Mouse (Mus musculus) limb, embryonic 11.5 days (tissue): ENCODE measurements around the gene Gpsm2. TPM values are rescaled to one million over a fixed set of nuclear protein-coding genes. Genes with fewer than 3 reads are reported as not detected.
"Not testable (repeated sequence)": the region's sequence is repeated elsewhere in the genome, so short reads cannot be mapped to it uniquely, and the experiment has no call there.

ENCODE experiments used
- ATAC-seq: fragments of 200-750 bp; cut with Nextera tagmentation; 2 replicates; pipeline ENCODE4 v1.8.0; 2017; ENCODE audit warnings: low read depth; ENCODE audit not compliant: insufficient number of reproducible peaks, low FRiP score, low TSS enrichment
- DNase-seq: peaks from one replicate; pipeline ENCODE4 v3.0.0-alpha.2; 2015; ENCODE audit warnings: low spot score
- H3K27ac ChIP-seq: fragments of 300-500 bp; sonication (generic); replicated peaks from 2 replicates; pipeline ENCODE4 v1.5.1; 2014; ENCODE audit warnings: low read depth, mild to moderate bottlenecking, low read length
- H3K27me3 ChIP-seq: fragments of 300-500 bp; sonication (generic); 2 replicates; pipeline ENCODE4 v1.6.1; 2014; ENCODE audit warnings: mild to moderate bottlenecking, low read length, mixed read lengths; ENCODE audit not compliant: control insufficient read depth, insufficient read depth
- H3K36me3 ChIP-seq: fragments of 300-500 bp; sonication (generic); 2 replicates; pipeline ENCODE4 v1.6.1; 2014; ENCODE audit warnings: mild to moderate bottlenecking, low read length, moderate library complexity, mixed read lengths; ENCODE audit not compliant: control insufficient read depth, insufficient read depth
- H3K4me1 ChIP-seq: fragments of 300-500 bp; sonication (generic); 2 replicates; pipeline ENCODE4 v1.6.1; 2014; ENCODE audit warnings: low read length, mixed read lengths; ENCODE audit not compliant: control insufficient read depth, insufficient read depth
- H3K4me2 ChIP-seq: fragments of 300-500 bp; sonication (generic); 2 replicates; pipeline ENCODE4 v1.6.1; 2014; ENCODE audit warnings: low read depth, mild to moderate bottlenecking, moderate library complexity; ENCODE audit not compliant: severe bottlenecking
- H3K4me3 ChIP-seq: fragments of 300-500 bp; sonication (generic); 2 replicates; pipeline ENCODE4 v1.5.1; 2014; ENCODE audit warnings: low read depth, low read length
- H3K9ac ChIP-seq: fragments of 300-500 bp; sonication (generic); 2 replicates; pipeline ENCODE4 v1.6.1; 2014; ENCODE audit warnings: mild to moderate bottlenecking, low read length
- H3K9me3 ChIP-seq: fragments of 300-500 bp; sonication (generic); 2 replicates; pipeline ENCODE4 v1.6.1; 2016; ENCODE audit warnings: low read length; ENCODE audit not compliant: control insufficient read depth
- WGBS: fragments of 180-500 bp; shearing (Covaris S2); extraction: QIAGEN DNeasy Blood & Tissue Kit; methylation state at CpG from one replicate; pipeline ENCODE4 v1.1.7; 2014; 5-methylcytosine and 5-hydroxymethylcytosine counted together
- polyA plus RNA-seq: library from polyadenylated mRNA; unstranded; fragments of >200 nt; fragmentation: Nextera tagmentation; extraction: Ambion mirVana; gene quantifications from 2 replicates; pipeline ENCODE4 v1.2.1, GENCODE M21; 2014

The Gpsm2 gene
- polyA plus RNA-seq, 1 experiment from 2014 or later, result 95.4 TPM

DNA sequence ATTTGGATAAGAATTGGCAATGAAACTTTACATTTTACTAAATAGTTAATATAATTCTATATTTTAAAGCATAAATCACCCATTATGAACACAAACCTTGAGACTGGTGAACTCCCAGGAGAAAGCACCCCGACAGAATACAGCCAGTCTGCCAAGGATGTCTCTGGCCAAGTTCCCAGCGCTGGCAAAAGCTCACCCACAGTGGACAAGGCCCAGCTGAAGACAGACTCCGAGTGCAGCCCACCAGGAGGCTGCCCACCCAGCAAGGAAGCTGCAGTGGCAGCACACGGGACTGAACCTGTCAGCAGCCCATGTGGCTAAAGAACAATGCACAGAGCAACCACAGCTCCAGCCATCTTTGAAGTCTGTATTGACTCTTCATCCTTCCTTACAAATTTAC lies 45.5 kb downstream of the Gpsm2 start:
- Histone ChIP-seq H3K4me1 (no peaks in the 10 kb centered on the region), H3K27me3 (no peaks in the 10 kb centered on the region), H3K9me3 (no peaks in the 10 kb centered on the region), H3K4me3 (no peak overlapping the region), H3K9ac (no peak overlapping the region), H3K27ac (no peak overlapping the region), H3K4me2 (no peak overlapping the region), H3K36me3 (peaks cover 21% of the 10 kb centered on the region; the same call in 1 of the 2 replicates)
- 83% methylated on average over 4 of the region's 4 CpGs for WGBS
- DNase-seq (no peak), ATAC-seq (no peak)

DNA sequence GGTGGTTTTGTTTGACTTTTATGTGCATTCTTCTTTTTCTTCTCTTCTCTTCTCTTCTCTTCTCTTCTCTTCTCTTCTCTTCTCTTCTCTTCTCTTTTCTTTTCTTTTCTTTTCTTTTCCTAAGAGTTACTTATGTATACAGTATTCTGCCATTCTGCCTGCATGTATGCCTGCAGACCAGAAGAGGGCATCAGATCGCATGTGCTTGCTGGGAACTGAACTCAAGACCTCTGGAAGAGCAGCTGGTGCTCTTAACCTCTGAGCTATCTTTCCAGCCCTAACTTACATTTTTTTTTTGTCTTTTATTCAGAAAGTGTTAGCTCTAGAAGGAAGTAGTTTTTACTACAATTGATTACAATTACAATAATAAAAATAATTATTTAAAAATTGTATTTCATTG lies 61.2 kb downstream of the Gpsm2 start:
- 71% methylated on average over 1 of the region's 1 CpGs for WGBS
- Histone ChIP-seq H3K9ac (no peak overlapping the region), H3K4me3 (no peak overlapping the region), H3K27me3 (no peaks in the 10 kb centered on the region), H3K4me1 (no peaks in the 10 kb centered on the region), H3K4me2 (no peak overlapping the region), H3K9me3 (no peaks in the 10 kb centered on the region), H3K27ac (no peak overlapping the region), H3K36me3 (peaks cover 13% of the 10 kb centered on the region)
- ATAC-seq, result no peak
- DNase-seq, result no peak

DNA sequence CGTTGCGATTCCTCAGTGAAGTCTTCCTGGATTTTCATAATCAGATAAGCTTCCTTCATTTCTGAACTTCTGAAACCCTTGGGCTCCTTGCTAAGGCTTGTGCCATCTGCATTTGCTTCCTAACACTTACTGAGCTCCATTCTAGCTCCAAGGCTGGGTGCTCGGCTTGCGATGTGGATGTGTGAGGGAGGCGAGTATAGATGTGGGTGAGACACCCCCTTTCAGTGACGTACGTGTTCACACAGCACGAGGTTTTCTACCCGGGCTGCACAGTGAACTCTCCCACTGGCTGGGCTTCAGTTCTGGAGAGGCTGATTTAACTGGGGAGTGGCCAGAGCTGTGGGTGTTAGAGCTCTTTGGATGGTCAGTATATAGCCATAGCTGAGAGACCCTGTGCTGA lies 63.5 kb downstream of the Gpsm2 start:
- H3K27me3 ChIP-seq, result no peaks in the 10 kb centered on the region

GRCm38 (mm10) chr3:108655486-108655885 lies 66.6 kb downstream of the Gpsm2 start:
- DNase-seq, result no peak
- Histone ChIP-seq H3K9me3 (no peaks in the 10 kb centered on the region), H3K9ac (no peak overlapping the region), H3K4me2 (no peak overlapping the region; the same call in 1 of the 2 replicates), H3K27ac (no peak overlapping the region), H3K36me3 (no peaks in the 10 kb centered on the region), H3K27me3 (no peaks in the 10 kb centered on the region), H3K4me3 (no peak overlapping the region), H3K4me1 (0 out of 2 replicates have a peak, but pooled peaks cover 4% of the 10 kb centered on the region)
- 89% methylated on average over 7 of the region's 7 CpGs for WGBS
- no peak for ATAC-seq

More for the DNA sequence above, 63.5 kb downstream of the Gpsm2 start:
- H3K9me3 ChIP-seq, result no peaks in the 10 kb centered on the region
- H3K27ac ChIP-seq, result no peak overlapping the region
- peaks cover 9% of the 10 kb centered on the region for H3K36me3 ChIP-seq
- H3K4me1 ChIP-seq, result 0 out of 2 replicates have a peak, but pooled peaks cover 4% of the 10 kb centered on the region
- DNase-seq, result no peak
- H3K9ac ChIP-seq, result no peak overlapping the region
- no peak overlapping the region for H3K4me3 ChIP-seq
- no peak for ATAC-seq
- no peak overlapping the region for H3K4me2 ChIP-seq
- 89% methylated on average over 9 of the region's 9 CpGs for WGBS

- H3K9me3 ChIP-seq, result no peaks in the 10 kb centered on the region
- no peaks in the 10 kb centered on the region for H3K27me3 ChIP-seq
- no peaks in the 10 kb centered on the region for H3K36me3 ChIP-seq
- H3K4me3 ChIP-seq, result peak overlapping the region; percentile 93
- peak overlapping the region; percentile 58 for H3K4me2 ChIP-seq
- no peak overlapping the region for H3K9ac ChIP-seq
- DNase-seq (peak; percentile 39), ATAC-seq (no peak)
- 0 out of 2 replicates have a peak, but pooled peaks cover 4% of the 10 kb centered on the region for H3K4me1 ChIP-seq
- 28% methylated on average over 14 of the region's 14 CpGs for WGBS
- no peak overlapping the region for H3K27ac ChIP-seq
Observed at GRCm38 (mm10) chr3:108654566-108654965, 67.5 kb downstream of the Gpsm2 start.

GRCm38 (mm10) chr3:108653710-108654379 lies 68.3 kb downstream of the Gpsm2 start, which contains the start of gene Clcc1:
Gene Clcc1, plus strand, starts transcription at chr3:108653913.
- Histone ChIP-seq H3K27me3 (no peaks in the 10 kb centered on the region), H3K9ac (peak within 1 kb of the TSS; percentile 97), H3K4me3 (peak within 1 kb of the TSS; percentile 93), H3K4me1 (0 out of 2 replicates have a peak, but pooled peaks cover 4% of the 10 kb centered on the region), H3K36me3 (no peaks in the 10 kb centered on the region), H3K4me2 (peak within 1 kb of the TSS; percentile 58), H3K27ac (no peak within 1 kb of the TSS), H3K9me3 (no peaks in the 10 kb centered on the region)
- ATAC-seq (peak; percentile 95), DNase-seq (peak; percentile 96)
- WGBS, result under 1% methylated on average over 57 of the region's 57 CpGs

- H3K27ac ChIP-seq, result no peak overlapping the region
- 29% methylated on average over 9 of the region's 9 CpGs for WGBS
- H3K4me3 ChIP-seq, result no peak overlapping the region
- H3K9ac ChIP-seq, result no peak overlapping the region
- 0 out of 2 replicates have a peak, but pooled peaks cover 4% of the 10 kb centered on the region for H3K4me1 ChIP-seq
- H3K9me3 ChIP-seq, result no peaks in the 10 kb centered on the region
- peak overlapping the region; percentile 20; the same call in 1 of the 2 replicates for H3K4me2 ChIP-seq
- no peak for ATAC-seq
- H3K27me3 ChIP-seq, result no peaks in the 10 kb centered on the region
- no peak for DNase-seq
- no peaks in the 10 kb centered on the region for H3K36me3 ChIP-seq
Observed at GRCm38 (mm10) chr3:108652866-108653642, 69.1 kb downstream of the Gpsm2 start.

- not testable (repeated sequence) for ATAC-seq, H3K36me3 ChIP-seq, H3K4me3 ChIP-seq, DNase-seq, H3K27ac ChIP-seq, H3K4me1 ChIP-seq, H3K27me3 ChIP-seq, H3K4me2 ChIP-seq, H3K9me3 ChIP-seq, H3K9ac ChIP-seq
- WGBS, result 45% methylated on average over 5 of the region's 5 CpGs
Observed at GRCm38 (mm10) chr3:108647681-108648080, 74.4 kb downstream of the Gpsm2 start.
